Mouse (Mus musculus): ENCODE data around the gene Mdga1.

- TF ChIP-seq CTCF (IDR thresholded peaks at IDR 0.05; ENCODE audit: low read depth, low read length) (peak; percentile 85), GATA1 (IDR thresholded peaks at IDR 0.05; ENCODE audit: borderline replicate concordance, low read length) (no peak), TAL1 (conservative IDR thresholded peaks at IDR 0.05; ENCODE audit: low read depth, low read length) (no peak)
These were observed 168.5 kb downstream of the Mdga1 start for GRCm38 (mm10) chr17:29801358-29801757.
